Mouse (Mus musculus) stomach, embryonic 15.5 days (tissue): ENCODE measurements around the gene Pde4d. TPM values are rescaled to one million over a fixed set of nuclear protein-coding genes. Genes with fewer than 3 reads are reported as not detected.

Experiments used
- ATAC-seq: fragments of 200-750 bp; cut with Nextera tagmentation; 2 replicates; pipeline ENCODE4 v1.8.0; 2017; ENCODE audit warnings: low read depth, moderate number of reproducible peaks, moderate TSS enrichment; ENCODE audit not compliant: insufficient read depth, low FRiP score
- H3K27ac ChIP-seq: fragments of 300-500 bp; sonication (generic); 2 replicates; pipeline ENCODE4 v1.5.1; 2015; ENCODE audit warnings: mild to moderate bottlenecking, inconsistent platforms
- H3K27me3 ChIP-seq: fragments of 300-500 bp; sonication (generic); replicated peaks from 2 replicates; pipeline ENCODE4 v1.6.1; 2015; ENCODE audit warnings: inconsistent platforms
- H3K36me3 ChIP-seq: fragments of 300-500 bp; sonication (generic); 2 replicates; pipeline ENCODE4 v1.6.1; 2015; ENCODE audit warnings: inconsistent platforms
- H3K4me1 ChIP-seq: fragments of 300-500 bp; sonication (generic); 2 replicates; pipeline ENCODE4 v1.6.1; 2015; ENCODE audit warnings: inconsistent platforms
- H3K4me2 ChIP-seq: fragments of 300-500 bp; sonication (generic); 2 replicates; pipeline ENCODE4 v1.6.1; 2015; ENCODE audit warnings: mild to moderate bottlenecking, inconsistent platforms
- H3K4me3 ChIP-seq: fragments of 300-500 bp; sonication (generic); replicated peaks from 2 replicates; pipeline ENCODE4 v1.5.1; 2015; ENCODE audit warnings: inconsistent platforms
- H3K9ac ChIP-seq: fragments of 300-500 bp; sonication (generic); 2 replicates; pipeline ENCODE4 v1.6.1; 2015; ENCODE audit warnings: inconsistent platforms
- H3K9me3 ChIP-seq: fragments of 300-500 bp; sonication (generic); 2 replicates; pipeline ENCODE4 v1.6.1; 2016; ENCODE audit warnings: inconsistent platforms
- WGBS: fragments of 180-500 bp; shearing (Covaris S2); methylation state at CpG from one replicate; pipeline ENCODE4 v1.1.7; 2015; 5-methylcytosine and 5-hydroxymethylcytosine counted together
- polyA plus RNA-seq: library from polyadenylated mRNA; unstranded; fragments of >200 nt; fragmentation: Nextera tagmentation; extraction: Ambion mirVana; gene quantifications from 2 replicates; pipeline ENCODE4 v1.2.1, GENCODE M21; 2015

Gene Pde4d
- polyA plus RNA-seq, 1 experiment from 2014 or later = 22.8 TPM

GRCm38 (mm10) chr13:109644086-109644485 lies 1194.3 kb downstream of the Pde4d start:
- H3K27me3 ChIP-seq = no peaks in the 10 kb centered on the region
- ATAC-seq = peak; percentile 29; the same call in 1 of the 2 replicates
- H3K9me3 ChIP-seq = no peaks in the 10 kb centered on the region
- 63% methylated on average over 2 of the region's 2 CpGs for WGBS
- H3K4me3 ChIP-seq = no peak overlapping the region
- no peaks in the 10 kb centered on the region for H3K4me1 ChIP-seq
- H3K9ac ChIP-seq = no peak overlapping the region
- no peaks in the 10 kb centered on the region for H3K36me3 ChIP-seq
- H3K4me2 ChIP-seq = no peak overlapping the region
- H3K27ac ChIP-seq = no peak overlapping the region

GRCm38 (mm10) chr13:109645284-109645909 lies 1195.6 kb downstream of the Pde4d start:
- Histone ChIP-seq H3K9me3 (no peaks in the 10 kb centered on the region), H3K4me1 (no peaks in the 10 kb centered on the region), H3K27ac (no peak overlapping the region), H3K27me3 (no peaks in the 10 kb centered on the region), H3K4me3 (no peak overlapping the region), H3K36me3 (no peaks in the 10 kb centered on the region), H3K4me2 (no peak overlapping the region), H3K9ac (no peak overlapping the region)
- ATAC-seq = no peak
- WGBS = 59% methylated on average over 10 of the region's 10 CpGs

DNA sequence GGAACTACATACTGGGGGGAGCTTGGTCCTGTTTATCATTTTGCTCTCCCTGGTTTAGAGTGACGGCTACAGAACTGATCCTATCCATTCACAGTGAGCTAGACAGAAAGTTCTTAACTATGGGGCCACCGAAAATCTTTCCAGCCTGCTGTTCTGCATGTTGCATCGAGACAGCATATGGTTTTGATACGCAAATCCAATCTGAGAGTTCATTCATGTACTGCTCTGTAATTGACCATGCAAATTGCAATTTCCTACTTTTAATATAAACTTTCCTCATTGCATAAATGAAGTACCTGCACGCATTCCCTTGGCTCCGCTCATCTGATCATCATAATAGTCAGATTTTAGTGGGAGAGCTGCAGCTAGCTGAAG lies 1196.1 kb downstream of the Pde4d start:
- no peak overlapping the region for H3K4me3 ChIP-seq
- no peaks in the 10 kb centered on the region for H3K27me3 ChIP-seq
- no peaks in the 10 kb centered on the region for H3K36me3 ChIP-seq
- no peak for ATAC-seq
- no peaks in the 10 kb centered on the region for H3K4me1 ChIP-seq
- H3K9ac ChIP-seq = no peak overlapping the region
- WGBS = 75% methylated on average over 6 of the region's 6 CpGs
- H3K9me3 ChIP-seq = no peaks in the 10 kb centered on the region
- no peak overlapping the region for H3K4me2 ChIP-seq
- H3K27ac ChIP-seq = no peak overlapping the region

DNA sequence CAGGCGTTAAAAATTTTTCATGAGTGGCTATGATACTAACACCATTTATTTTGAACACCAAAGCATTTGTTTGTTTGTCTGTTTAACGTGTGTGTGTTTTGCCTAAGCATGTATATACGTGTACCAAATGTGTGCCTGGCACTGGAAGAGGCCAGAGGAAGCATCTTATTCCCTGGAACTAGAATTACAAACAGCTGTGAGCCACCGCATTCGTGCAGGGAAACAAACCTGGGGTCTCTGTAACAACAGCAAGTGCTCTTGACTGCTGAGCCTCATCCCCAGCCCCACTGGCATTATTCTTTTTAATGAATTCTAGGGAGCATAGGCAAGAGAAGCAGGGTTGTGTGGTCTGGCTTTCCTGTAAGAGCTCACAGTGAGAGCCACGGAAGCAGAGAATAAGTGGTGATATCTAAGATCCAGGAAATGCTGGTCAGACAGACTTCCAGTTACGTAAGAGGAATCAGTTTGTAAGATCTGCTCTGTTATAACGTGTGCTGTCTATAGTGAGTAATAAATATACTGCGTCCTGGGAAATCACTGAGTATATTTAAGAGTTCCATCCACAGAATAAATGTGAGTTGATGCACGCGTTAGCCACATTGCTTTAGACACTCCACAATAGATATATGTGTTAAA lies 1197.0 kb downstream of the Pde4d start:
- Histone ChIP-seq H3K36me3 (no peaks in the 10 kb centered on the region), H3K27me3 (no peaks in the 10 kb centered on the region), H3K27ac (no peak overlapping the region), H3K4me2 (no peak overlapping the region), H3K4me3 (no peak overlapping the region), H3K9ac (no peak overlapping the region), H3K4me1 (no peaks in the 10 kb centered on the region), H3K9me3 (no peaks in the 10 kb centered on the region)
- no peak for ATAC-seq
- WGBS = 60% methylated on average over 11 of the region's 11 CpGs

DNA sequence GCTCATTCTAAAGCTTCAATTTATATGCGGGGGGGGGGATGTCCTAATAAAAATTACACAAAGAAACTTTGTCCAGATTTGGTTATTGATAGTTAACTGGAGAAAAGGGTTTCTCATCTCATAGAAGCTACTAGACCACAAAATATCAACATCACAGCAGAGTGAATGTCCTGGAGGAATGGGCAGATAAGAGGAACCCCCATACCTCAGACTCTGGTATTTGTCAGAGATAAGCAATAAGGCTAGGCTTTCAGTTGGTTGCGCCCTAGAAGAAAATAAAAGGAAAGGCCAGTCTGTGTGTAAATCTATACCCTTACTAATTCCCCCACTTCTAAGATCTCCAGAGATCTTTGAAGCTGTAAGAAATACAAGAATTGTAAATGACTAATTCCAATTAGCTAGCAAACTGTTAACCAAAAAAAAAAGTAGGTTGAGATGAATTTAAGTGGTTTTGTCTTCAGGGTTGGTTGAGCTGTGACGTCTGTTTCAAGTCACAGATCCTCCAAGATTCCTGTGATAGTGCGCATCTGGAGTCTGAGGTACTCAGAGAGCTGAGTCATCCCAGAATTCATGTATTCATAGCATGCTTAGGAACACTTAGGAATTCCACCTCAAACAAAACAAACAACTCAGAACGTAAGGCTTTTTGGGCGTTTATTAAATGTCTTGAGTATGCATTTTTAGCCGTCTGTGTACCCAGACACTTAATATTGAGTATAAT lies 1197.9 kb downstream of the Pde4d start:
- Histone ChIP-seq H3K4me2 (no peak overlapping the region), H3K4me1 (no peaks in the 10 kb centered on the region), H3K36me3 (no peaks in the 10 kb centered on the region), H3K9ac (no peak overlapping the region), H3K27ac (no peak overlapping the region), H3K9me3 (no peaks in the 10 kb centered on the region), H3K27me3 (no peaks in the 10 kb centered on the region), H3K4me3 (no peak overlapping the region)
- WGBS = 60% methylated on average over 7 of the region's 7 CpGs
- peak; percentile 55; the same call in 1 of the 2 replicates for ATAC-seq

- 74% methylated on average over 3 of the region's 3 CpGs for WGBS
- Histone ChIP-seq H3K4me1 (no peaks in the 10 kb centered on the region), H3K4me2 (no peak overlapping the region), H3K9ac (no peak overlapping the region), H3K27me3 (no peaks in the 10 kb centered on the region), H3K27ac (no peak overlapping the region), H3K4me3 (no peak overlapping the region), H3K36me3 (no peaks in the 10 kb centered on the region), H3K9me3 (no peaks in the 10 kb centered on the region)
- ATAC-seq = no peak
Observed at GRCm38 (mm10) chr13:109648311-109648710, 1198.6 kb downstream of the Pde4d start.

DNA sequence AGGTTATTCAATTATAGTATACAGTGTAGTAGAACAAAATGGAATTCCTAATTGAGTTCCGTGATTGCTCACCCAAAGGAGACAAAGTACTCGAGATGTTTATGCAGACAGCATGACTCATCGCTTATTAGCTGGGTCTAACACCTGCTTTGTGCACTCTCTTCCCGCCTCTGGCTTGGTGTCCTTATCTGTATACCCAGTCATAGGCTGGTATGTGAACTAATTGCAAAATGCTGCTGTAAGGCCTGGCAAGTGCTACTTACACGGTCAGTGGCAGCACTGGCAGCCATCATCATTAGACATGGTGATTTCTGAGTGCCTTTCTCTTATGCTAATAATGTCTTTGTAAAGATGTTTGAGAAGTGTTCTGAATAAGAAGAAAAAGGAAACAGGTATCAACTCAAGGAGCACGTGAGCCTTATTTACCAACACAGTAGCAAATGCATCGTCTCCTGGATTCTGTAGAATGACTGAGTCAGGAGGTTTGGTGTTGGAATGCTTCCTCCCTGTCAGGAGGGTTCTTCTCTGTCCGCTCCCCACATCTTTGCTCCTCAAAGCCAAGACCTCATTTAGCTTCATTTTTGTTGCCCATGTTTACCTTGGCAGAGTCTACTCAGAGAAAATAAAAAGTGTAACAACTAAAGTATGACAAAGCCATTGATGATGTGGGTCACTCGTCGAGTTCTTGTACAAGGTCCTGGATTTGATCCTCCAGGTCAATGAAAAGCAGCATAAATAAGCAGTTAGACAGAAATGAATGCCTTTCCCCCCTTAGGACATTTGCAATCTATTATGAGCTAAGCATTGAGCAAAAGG lies 1202.2 kb downstream of the Pde4d start:
- no peak overlapping the region for H3K4me3 ChIP-seq
- no peaks in the 10 kb centered on the region for H3K36me3 ChIP-seq
- no peaks in the 10 kb centered on the region for H3K4me1 ChIP-seq
- H3K9ac ChIP-seq = no peak overlapping the region
- 70% methylated on average over 10 of the region's 10 CpGs for WGBS
- no peaks in the 10 kb centered on the region for H3K9me3 ChIP-seq
- peak; percentile 93 for ATAC-seq
- no peak overlapping the region for H3K4me2 ChIP-seq
- H3K27me3 ChIP-seq = no peaks in the 10 kb centered on the region
- no peak overlapping the region for H3K27ac ChIP-seq

DNA sequence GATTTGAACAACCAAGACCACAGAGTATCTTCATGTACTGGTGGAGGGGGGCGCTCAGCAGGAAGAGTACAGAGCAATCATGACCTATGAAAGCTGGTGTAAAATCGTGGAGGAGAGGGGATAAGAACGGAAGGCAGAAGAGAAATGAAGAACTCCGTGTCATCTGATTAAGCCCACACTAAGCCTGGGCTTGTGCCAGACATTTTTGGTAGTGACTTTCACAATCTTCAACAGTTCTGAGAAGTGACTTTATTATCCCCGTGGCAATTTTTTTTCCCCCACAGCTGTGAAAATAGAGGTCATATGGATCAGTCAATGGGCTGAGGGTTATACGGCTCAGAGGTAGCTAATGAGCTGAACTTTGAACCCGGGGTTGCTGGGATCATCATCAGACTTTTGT lies 1202.9 kb downstream of the Pde4d start:
- 65% methylated on average over 7 of the region's 7 CpGs for WGBS
- no peak for ATAC-seq
- Histone ChIP-seq H3K9me3 (no peaks in the 10 kb centered on the region), H3K4me2 (no peak overlapping the region), H3K27me3 (no peaks in the 10 kb centered on the region), H3K9ac (no peak overlapping the region), H3K4me3 (no peak overlapping the region), H3K36me3 (no peaks in the 10 kb centered on the region), H3K27ac (no peak overlapping the region), H3K4me1 (no peaks in the 10 kb centered on the region)

DNA sequence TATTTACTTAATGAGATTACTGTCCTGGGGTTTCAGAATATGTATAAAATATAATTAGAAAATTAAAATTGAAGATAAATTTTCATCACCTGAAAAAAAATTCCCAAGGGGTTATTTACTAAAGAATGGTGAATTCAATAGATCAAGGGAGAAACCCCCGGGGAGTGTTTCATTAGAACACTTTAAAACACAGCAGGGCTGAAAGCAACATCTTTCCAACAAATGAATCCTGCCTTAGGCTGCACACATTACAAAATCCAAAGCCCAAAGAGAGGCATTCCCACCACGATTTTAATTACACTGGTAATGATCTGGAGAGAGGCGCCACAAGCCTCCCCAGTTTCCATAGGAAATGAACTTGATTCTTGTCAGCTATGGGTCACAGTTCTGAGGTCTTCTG lies 1205.6 kb downstream of the Pde4d start:
- H3K36me3 ChIP-seq = no peaks in the 10 kb centered on the region
- no peaks in the 10 kb centered on the region for H3K4me1 ChIP-seq
- no peak overlapping the region for H3K9ac ChIP-seq
- H3K9me3 ChIP-seq = no peaks in the 10 kb centered on the region
- 76% methylated on average over 3 of the region's 3 CpGs for WGBS
- no peak overlapping the region for H3K27ac ChIP-seq
- no peak for ATAC-seq
- no peak overlapping the region for H3K4me3 ChIP-seq
- H3K4me2 ChIP-seq = no peak overlapping the region
- H3K27me3 ChIP-seq = no peaks in the 10 kb centered on the region

DNA sequence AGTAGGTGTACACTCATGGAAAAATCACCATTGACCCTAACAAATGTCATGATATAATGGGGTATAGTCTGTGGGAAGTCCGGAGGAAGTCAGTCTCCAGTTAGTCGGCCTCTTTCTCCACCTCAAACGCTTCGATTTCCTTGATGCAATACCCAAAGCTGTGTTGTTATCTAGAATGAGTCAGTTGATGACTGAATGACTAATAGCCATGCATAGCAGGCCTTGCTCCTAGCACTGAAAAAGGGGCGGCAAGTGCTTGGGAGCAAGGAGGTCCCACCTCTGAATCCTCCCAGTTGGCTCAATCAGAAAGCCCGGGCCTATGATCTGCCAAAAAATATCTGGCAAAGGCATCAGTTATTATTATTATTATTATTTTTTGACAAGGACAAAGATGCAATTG lies 1209.4 kb downstream of the Pde4d start:
- H3K9me3 ChIP-seq = no peaks in the 10 kb centered on the region
- WGBS = 45% methylated on average over 6 of the region's 6 CpGs
- ATAC-seq = no peak
- H3K9ac ChIP-seq = no peak overlapping the region
- H3K27me3 ChIP-seq = no peaks in the 10 kb centered on the region
- H3K4me1 ChIP-seq = no peaks in the 10 kb centered on the region
- H3K36me3 ChIP-seq = no peaks in the 10 kb centered on the region
- H3K4me2 ChIP-seq = no peak overlapping the region
- H3K4me3 ChIP-seq = no peak overlapping the region
- no peak overlapping the region for H3K27ac ChIP-seq

- Histone ChIP-seq H3K9ac (no peak overlapping the region), H3K9me3 (no peaks in the 10 kb centered on the region), H3K36me3 (no peaks in the 10 kb centered on the region), H3K4me2 (no peak overlapping the region), H3K4me3 (no peak overlapping the region), H3K27ac (no peak overlapping the region), H3K4me1 (no peaks in the 10 kb centered on the region), H3K27me3 (no peaks in the 10 kb centered on the region)
- WGBS = 89% methylated on average over 3 of the region's 3 CpGs
- ATAC-seq = no peak
Observed at GRCm38 (mm10) chr13:109661345-109661744, 1211.6 kb downstream of the Pde4d start.

DNA sequence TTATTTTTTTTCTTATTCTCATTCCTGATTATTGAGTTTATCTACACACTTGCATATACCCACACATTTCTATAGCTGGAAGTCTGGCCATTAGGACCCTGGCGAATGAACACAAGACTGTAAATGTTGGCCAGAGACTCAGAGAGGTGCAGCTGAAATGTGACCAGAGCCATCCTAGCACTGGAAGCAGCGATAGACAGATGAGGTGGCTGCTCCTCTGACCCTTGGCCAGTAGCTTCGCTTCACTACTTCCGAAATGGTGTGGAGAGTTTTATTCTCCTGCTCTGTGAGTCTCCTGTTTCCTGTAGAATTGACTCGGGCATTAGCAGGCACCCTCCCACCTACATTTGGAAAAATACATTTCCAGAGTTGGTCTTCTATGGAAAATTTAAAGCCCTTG lies 1212.4 kb downstream of the Pde4d start:
- H3K9me3 ChIP-seq = no peaks in the 10 kb centered on the region
- 60% methylated on average over 5 of the region's 5 CpGs for WGBS
- H3K4me1 ChIP-seq = no peaks in the 10 kb centered on the region
- no peak for ATAC-seq
- H3K4me2 ChIP-seq = no peak overlapping the region
- no peak overlapping the region for H3K4me3 ChIP-seq
- no peaks in the 10 kb centered on the region for H3K36me3 ChIP-seq
- H3K9ac ChIP-seq = no peak overlapping the region
- no peak overlapping the region for H3K27ac ChIP-seq
- no peaks in the 10 kb centered on the region for H3K27me3 ChIP-seq
